Mouse (Mus musculus) lung, postnatal 25 days (tissue): ENCODE results near the gene 1600002K03Rik.
A peak's percentile ranks its signal among the peaks of the same experiment; 100 is the strongest.

Experiments
- DNase-seq: peaks from one replicate; pipeline ENCODE4 v3.0.0; 2022; ENCODE audit warnings: low spot score

The 1600002K03Rik gene

GRCm38 (mm10) chr10:80141243-80141642, 31.5 kb upstream of the 1600002K03Rik start:
- peak; percentile 98 for DNase-seq

- peak; percentile 98 for DNase-seq
These were observed 30.8 kb upstream of the 1600002K03Rik start for GRCm38 (mm10) chr10:80141786-80142529.

GRCm38 (mm10) chr10:80142530-80142925, 30.2 kb upstream of the 1600002K03Rik start:
- DNase-seq = no peak

GRCm38 (mm10) chr10:80143664-80144063, 29.1 kb upstream of the 1600002K03Rik start:
- no peak for DNase-seq

GRCm38 (mm10) chr10:80144159-80144558, 28.6 kb upstream of the 1600002K03Rik start:
- DNase-seq = no peak

- DNase-seq = peak; percentile 79
These were observed 27.6 kb upstream of the 1600002K03Rik start for GRCm38 (mm10) chr10:80144864-80145838.

- peak; percentile 79 for DNase-seq
These were observed 26.8 kb upstream of the 1600002K03Rik start for GRCm38 (mm10) chr10:80145896-80146295.

- no peak for DNase-seq
These were observed 26.2 kb upstream of the 1600002K03Rik start for GRCm38 (mm10) chr10:80146568-80147011.

- no peak for DNase-seq
These were observed 25.5 kb upstream of the 1600002K03Rik start for GRCm38 (mm10) chr10:80147146-80147718.

GRCm38 (mm10) chr10:80147719-80148601, 24.8 kb upstream of the 1600002K03Rik start, which contains the start of gene Midn:
Midn (plus strand) TSS chr10:80148272.
- DNase-seq = peak; percentile 83

- DNase-seq = peak; percentile 93
These were observed 24.0 kb upstream of the 1600002K03Rik start for GRCm38 (mm10) chr10:80148610-80149290.

- peak; percentile 98 for DNase-seq
These were observed 23.2 kb upstream of the 1600002K03Rik start for GRCm38 (mm10) chr10:80149291-80150225.

GRCm38 (mm10) chr10:80150226-80151210, 22.2 kb upstream of the 1600002K03Rik start:
- DNase-seq = no peak

GRCm38 (mm10) chr10:80151211-80152034, 21.3 kb upstream of the 1600002K03Rik start:
- DNase-seq = peak; percentile 88

GRCm38 (mm10) chr10:80152071-80152872, 20.5 kb upstream of the 1600002K03Rik start:
- DNase-seq = peak; percentile 82

- no peak for DNase-seq
These were observed 19.9 kb upstream of the 1600002K03Rik start for GRCm38 (mm10) chr10:80152873-80153260.
